Mouse (Mus musculus) urinary bladder, adult 18-20 months (tissue): ENCODE results near the gene Kif1bp.
"Not testable (repeated sequence)": the region's sequence is repeated elsewhere in the genome, so short reads cannot be mapped to it uniquely, and the experiment has no call there.

Source experiments
- DNase-seq, 2 experiments: peaks; one replicate each; pipeline ENCODE4 v3.0.0; 2022; ENCODE audit warnings: low spot score in 2 of 2, mixed read lengths in 2 of 2

The Kif1bp gene

DNA sequence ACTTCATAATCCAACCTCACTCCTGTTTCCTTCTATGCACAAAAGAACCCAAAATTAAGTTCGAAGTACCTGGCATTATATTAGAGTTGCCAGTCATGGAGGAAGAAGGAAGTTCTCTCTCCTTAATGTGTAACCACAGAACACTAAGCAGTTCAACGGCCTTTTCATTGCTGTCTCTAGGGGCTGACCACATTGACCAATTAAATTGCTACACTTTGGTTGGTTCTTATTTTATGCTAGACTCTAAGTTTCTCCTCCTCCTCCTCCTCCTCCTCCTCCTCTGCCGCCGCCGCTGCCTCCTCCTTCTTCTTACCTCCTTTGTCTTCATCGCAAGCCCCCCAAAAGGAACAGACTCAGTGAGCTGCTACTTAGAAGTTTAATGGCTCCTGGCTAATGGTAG, 66.7 kb downstream of the Kif1bp start:
- no peak for DNase-seq

GRCm38 (mm10) chr10:62509032-62509656, 69.1 kb downstream of the Kif1bp start:
- DNase-seq = no peak

GRCm38 (mm10) chr10:62508459-62508858, 69.8 kb downstream of the Kif1bp start:
- DNase-seq = no peak

GRCm38 (mm10) chr10:62507591-62508308, 70.5 kb downstream of the Kif1bp start:
- DNase-seq = peak in 1 of 2 experiments; percentile 28

- no peak for DNase-seq
These were observed 71.2 kb downstream of the Kif1bp start for GRCm38 (mm10) chr10:62507071-62507470.

GRCm38 (mm10) chr10:62506019-62506556, 72.2 kb downstream of the Kif1bp start:
- no peak for DNase-seq

DNA sequence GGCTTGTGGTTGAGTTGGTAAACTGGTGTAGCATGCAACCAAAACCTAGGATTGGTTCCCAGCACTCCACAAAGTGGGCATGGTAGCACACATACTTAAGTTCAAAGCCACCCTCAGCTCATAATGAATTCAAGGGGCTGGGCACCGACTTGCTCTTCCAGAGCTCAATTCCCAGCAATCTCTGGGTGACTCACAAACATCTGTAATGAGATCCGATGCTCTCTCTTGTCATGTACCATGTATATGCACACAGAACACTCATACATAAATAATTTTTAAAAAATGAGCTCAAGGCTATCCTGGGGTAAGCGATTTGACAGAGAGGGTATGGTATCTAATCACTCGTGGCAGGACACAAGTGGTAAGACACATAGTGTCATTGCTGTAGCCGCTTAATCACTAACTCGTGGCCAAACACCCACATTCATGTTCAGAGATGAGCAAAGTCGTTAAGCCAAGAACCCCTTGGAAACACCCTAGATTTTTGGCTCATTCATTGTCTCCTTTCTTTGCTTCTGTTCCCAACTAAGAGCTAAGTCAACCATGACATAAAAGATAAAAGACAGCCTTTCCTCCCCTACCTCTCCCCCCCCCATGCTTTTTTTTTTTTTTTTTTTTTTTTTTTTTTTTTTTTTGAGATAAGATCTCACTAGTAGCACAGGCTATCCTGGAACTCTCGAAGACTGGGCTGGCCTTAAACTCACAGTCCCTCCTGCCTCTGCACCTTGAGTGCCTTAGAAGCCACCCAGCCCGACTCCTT, 72.9 kb downstream of the Kif1bp start:
- DNase-seq = no peak

- DNase-seq = no peak
These were observed 74.2 kb downstream of the Kif1bp start for GRCm38 (mm10) chr10:62503836-62504628.

DNA sequence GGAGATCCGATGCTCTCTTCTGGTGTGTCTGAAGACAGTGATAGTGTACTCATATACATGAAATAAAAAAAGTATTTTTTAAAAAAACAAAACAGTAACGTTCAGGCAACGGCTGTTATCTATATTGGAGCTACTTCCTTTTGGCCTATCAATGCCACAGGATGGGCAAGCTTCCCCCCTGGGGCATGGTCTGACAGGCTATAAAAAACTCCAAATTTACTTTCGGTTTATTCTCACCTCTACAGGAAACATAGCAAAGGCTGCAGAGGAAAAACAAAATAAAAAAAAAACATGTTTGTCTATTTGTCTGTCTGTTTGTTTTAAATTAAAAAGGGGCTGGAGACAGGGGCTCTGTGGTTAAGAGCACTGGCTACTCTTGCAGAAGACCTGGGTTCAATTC, 74.9 kb downstream of the Kif1bp start:
- no peak for DNase-seq

GRCm38 (mm10) chr10:62501951-62502350, 76.3 kb downstream of the Kif1bp start:
- DNase-seq = no peak

GRCm38 (mm10) chr10:62500916-62501615, 77.2 kb downstream of the Kif1bp start:
- DNase-seq = no peak

DNA sequence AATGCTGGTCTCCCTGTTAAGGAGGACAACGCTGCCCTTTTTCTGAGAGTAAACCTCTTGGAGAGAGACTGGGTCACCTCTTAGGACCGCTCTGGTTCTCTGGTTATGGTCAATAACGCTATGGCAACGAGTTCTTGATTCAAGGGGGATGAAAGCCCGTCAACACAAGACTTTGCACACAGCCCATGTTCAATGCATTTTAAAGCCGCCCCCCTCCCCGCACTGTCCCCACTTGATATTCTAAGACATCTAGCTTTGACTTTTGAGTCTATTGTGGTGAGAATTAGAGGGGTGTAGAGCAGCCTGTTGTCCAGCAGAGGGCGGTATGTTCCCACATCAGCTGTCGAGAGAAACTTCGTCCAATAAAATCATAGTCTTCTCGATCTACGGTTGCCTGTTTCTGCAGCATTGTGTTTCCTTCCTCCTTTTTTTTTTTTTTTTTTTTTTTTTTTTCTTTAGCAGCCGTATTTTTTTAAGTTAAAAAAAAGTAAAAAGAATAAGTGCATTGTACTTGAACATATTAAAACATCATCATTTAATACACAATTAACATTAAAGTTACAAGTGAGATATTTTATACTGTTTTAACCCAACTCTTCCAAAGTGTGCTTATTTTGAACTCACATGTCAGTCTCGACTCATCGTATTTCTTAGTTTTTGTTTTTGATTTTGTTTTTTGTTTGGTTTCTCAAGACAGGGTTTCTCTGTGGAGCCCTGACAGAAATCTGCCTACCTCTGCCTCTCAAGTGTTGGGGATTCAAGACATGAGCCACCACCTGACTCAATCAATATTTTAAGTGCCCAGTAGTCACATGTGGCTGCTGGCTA, 78.0 kb downstream of the Kif1bp start:
- peak; percentile 36 to 44 for DNase-seq

DNA sequence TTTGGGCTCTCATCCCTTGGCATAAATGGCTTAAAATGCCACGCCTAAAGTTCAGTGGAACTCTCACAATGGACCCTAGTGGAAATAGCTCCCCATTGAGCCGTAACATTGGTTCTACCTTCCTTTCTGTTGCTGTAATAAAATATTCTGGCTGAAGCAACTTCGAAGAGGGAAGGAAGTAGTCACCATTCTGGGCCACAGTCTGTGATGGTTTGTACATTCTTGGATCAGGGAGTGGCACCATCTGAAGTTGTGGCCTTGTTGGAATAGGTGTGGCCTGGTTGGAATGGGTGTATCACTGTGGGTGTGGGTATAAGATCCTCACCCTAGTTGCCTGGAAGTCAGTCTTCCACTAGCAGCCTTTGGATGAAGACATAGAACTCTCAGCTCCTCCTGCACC, 86.6 kb downstream of the Kif1bp start:
- not testable (repeated sequence) for DNase-seq
